Mouse (Mus musculus) kidney, postnatal 10 days (tissue): ENCODE data around the gene Hrk.

ENCODE experiments used
- DNase-seq: peaks from one replicate; pipeline ENCODE4 v3.0.0; 2021; ENCODE audit warnings: mixed read lengths

Hrk gene

GRCm38 (mm10) chr5:118165462-118165861 lies 1.0 kb downstream of the Hrk start:
- DNase-seq: no peak

DNA sequence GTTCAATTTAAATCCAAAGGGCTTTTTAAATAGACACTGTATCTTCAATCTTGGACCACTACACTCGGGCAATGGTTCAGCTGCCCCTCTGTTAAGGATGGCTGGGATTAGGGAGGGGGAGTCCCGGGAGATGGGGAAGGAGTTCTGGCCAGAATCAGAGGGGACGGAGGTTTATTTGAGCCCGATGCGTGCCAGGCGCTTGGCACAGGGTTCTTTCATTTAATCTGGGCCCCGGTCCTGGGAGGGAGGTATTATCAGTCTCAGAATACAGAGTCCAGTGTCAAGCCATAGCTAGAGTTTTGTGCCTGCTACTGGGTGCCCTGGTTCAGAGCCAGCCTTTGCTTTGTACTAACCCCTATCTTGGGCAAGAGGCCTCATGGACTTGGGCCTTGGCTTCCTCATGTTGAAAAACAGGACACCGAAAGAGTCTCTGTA lies 3.1 kb downstream of the Hrk start:
- DNase-seq: no peak

DNA sequence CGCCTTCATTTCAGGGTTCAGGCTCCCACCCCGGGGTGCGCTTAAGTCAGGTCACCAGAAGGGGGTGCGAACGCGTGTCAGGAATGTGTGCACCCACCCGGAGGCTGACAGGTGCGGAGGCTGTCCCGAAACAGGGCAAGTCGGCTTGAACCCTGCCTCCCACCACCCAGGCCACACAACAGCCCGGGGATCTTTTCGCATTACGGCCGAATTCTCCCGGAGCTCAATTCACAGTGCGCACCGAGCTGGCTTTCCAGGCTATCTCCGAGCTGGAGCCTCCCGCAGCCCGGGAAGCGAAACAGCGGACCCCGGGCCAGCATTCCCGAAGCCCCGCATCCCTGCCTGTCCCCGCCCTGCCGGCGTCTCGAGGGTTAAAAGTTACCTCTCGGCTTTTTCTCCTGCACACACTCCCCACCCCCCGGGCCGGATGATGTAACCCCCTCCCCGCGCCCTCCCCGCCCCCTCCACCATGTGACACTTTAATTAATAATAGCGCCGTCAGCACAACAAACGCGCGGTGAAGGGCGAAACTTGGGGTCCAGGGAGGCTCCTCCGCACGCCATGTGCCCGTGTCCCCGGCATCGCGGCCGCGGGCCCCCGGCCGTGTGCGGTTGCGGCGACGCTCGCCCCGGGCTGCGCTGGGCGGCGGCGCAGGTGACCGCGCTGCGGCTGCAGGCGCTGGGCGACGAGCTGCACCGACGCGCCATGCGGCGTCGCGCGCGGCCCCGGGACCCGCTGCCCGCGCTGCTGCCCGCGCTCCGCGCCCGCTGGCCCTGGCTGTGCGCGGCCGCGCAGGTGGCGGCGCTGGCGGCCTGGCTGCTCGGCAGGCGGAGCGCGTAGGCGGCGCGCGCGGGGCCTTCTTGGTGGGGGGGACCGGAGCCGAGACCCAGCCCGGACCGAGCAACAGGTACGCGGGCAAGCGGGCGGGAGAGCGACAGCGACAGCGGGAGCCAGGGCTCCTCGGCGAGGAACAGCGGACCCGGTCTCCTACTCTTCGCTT lies 5.1 kb downstream of the Hrk start:
- peak; percentile 32 for DNase-seq

DNA sequence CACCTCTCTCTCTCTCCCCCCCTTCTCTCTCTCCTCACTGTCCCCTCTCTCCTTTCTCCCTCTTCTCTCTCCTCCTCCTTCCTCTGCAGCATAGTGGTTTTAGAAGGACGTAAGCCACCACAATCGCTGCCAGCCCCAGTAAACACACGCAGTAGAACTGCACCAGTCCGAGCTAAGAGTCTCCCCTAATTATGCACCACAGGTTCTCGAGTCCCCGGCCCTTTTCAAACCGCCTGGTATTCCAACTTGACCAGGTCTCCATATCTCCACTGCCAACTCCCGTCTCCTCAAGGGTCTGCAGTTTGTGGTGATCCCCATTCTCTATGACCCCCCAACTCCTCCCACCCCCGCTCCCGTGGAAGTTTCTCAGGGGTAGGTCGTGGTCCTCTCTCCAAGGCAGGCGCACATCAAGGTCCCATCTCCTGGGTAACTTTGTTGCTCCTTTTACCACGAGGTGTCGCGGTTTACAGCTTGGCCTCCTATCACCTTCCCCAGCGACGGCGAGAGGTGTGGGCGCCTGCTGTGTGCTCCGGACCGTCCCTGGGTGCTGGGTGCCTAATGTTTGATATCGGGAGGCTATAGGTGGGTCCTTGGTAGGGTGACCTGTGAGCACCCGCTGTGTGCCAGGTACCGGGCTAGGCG lies 6.6 kb downstream of the Hrk start:
- DNase-seq: peak; percentile 46

DNA sequence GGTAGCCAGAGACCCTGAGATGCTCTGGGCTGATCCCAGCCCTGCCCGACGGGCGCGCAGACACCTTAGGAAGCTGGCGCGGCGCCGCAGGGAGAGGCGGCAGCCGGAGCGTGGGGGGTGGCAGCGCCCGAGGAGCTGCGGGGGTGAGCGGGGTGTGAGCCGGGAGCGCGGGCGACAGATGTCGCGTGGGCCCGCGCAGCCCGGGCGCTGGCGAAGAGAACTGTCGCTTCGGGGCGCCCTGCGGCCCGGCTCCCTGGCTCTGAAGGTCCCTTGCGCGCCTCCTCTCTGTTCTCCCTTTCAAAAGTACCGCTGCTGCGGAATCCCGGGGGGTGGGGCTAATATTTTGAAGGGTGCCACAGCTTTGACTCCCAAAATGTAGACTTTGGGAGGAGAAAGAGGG lies 7.2 kb downstream of the Hrk start:
- peak; percentile 18 for DNase-seq

GRCm38 (mm10) chr5:118172078-118172723 lies 7.8 kb downstream of the Hrk start:
- no peak for DNase-seq

DNA sequence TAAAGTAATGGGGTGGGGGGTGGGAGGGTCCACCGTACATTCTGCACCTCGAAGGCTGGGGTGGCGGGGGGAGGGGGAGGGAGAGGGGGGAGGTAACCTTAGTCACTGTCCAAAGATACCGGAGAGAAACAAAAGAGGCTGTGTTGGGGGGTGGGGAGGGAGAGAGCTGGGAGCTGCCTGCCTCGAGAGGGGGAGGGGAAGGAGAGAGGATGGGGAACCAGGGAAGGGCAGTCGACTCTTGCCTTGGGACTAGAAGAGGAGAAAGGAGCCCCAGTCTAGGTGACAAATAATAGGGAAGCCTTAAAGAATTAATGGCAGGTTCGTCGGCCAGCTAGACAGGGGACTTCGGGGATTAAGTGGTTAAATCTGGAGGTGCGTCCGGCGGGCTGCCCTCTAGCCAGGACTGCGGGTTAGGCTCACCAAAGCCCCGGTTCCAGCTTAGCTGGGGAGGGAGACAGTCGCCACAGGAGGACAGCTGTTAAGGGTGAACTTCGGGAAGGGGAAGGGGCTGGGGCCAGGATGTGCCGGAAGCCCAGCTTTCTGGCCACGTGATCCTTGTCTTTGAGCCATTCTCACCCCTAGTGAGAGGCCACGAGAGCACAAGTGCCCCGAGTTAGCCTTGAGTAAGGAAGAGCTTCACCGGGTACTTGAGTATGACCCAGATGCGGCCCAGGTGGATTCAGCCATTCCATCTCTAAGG lies 10.0 kb downstream of the Hrk start:
- DNase-seq: no peak

GRCm38 (mm10) chr5:118175137-118175536 lies 10.7 kb downstream of the Hrk start:
- no peak for DNase-seq

DNA sequence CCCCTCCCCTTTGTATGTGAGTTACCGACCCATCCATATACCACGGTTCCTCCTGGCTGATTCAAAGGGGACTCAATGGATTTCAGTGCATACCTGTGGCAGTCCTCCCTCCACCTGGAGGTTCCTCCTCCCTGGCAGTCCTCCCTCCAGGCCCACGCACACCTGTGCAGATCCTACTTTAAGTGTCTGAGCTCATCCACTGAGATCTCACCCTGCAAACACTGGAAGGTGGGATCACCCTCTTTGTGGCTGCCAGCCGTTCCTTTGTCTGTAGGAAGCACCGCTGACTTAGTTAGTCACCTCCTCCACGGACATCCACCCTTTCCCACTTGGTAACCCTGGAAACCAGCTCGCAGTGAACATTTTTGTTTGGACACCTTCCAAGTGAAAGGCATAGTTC lies 13.2 kb downstream of the Hrk start:
- DNase-seq: no peak

DNA sequence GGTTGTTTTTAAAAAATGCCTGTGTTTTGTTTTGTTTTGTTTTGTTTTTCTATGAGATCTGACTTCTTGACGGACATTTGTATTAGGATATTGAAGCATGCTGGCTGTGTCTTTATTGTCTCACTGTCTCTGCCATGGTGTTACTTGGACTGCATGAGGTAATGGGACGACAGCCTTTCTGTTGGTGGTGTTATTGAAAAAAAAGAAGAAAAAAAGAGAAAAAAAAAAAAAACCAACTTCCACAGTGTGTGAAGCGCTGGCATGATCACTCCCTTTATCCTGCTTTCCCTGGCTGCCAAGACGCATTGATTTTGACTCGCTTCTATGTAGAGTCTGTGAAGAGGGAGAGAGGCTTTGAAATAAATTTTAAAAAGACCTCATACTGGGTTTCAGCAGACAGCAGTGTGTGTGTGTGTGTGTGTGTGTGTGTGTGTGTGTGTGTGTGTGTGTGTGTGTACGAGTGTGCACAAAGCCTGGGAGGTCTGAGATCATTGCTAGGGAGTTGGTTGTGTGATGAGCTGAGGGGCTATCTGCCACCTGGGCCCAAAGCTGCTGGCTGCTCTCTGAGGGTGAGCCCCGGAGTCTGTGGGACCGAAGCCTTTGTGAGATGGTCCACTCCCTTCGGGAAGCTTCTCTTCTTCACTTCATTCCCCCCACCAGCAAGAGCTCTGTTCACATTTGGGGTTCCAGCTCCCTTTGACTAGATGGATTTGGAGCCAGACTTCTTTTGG lies 22.6 kb downstream of the Hrk start:
- DNase-seq: no peak

- DNase-seq: no peak
Observed at GRCm38 (mm10) chr5:118188356-118188755, 23.9 kb downstream of the Hrk start.

DNA sequence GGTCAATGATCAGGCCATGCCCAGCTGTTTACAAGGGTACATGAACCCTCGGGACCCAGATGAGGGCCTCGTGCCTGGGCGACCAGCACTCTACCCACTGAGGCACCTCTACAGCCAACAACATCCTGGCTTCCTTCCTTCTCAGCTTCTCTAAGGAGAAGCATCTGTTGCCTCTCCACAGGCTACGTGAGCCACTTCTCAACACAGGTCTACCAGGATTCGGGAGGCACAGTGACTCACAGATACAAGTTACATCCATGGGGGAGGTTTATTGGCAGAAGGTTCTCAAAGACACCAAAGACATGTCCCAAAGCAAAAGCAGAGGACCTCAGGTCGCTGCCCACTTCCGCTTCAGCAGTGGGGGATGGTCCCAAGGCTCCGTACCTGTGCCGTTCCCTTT lies 26.0 kb downstream of the Hrk start:
- DNase-seq: no peak

- DNase-seq: no peak
Observed at GRCm38 (mm10) chr5:118192221-118192620, 27.8 kb downstream of the Hrk start.

DNA sequence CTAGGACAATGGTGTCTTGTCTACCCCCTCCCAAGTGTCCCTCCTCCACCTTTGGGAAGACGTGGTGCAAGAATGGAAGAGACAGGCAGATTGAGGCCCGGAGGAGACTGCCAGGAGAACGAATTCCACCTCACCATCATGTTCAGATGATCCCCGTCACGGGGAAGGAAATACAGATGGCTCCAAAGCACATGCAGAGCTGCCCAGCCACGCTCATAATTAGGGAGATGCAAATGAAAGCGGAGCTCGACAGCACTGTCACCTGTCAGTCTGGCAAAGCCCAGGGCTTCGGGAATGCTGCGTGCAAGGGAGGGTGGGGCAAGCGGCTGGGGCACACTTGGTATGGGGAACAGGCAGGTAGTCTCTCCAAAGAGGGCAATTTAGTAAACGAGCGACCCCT lies 33.0 kb downstream of the Hrk start:
- no peak for DNase-seq

DNA sequence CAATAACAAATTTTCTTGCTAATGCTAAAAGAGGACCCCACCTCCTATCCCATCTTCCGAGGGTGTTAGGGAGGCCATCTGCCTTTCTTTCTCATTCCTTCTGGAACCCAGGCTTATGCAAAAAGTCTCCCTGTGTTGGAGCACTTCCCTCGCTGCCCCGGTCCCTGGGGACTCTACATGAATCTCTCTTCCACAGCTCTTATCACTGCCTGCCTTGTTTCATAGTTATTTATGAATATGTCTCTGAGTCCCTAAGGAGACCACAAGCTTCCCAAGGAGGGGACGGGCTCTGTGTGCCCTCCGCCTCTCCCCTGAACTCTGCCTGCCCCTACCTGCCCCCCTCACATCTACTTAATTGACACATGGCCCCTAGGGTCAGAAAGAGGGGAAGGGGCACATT lies 35.2 kb downstream of the Hrk start:
- DNase-seq: no peak

DNA sequence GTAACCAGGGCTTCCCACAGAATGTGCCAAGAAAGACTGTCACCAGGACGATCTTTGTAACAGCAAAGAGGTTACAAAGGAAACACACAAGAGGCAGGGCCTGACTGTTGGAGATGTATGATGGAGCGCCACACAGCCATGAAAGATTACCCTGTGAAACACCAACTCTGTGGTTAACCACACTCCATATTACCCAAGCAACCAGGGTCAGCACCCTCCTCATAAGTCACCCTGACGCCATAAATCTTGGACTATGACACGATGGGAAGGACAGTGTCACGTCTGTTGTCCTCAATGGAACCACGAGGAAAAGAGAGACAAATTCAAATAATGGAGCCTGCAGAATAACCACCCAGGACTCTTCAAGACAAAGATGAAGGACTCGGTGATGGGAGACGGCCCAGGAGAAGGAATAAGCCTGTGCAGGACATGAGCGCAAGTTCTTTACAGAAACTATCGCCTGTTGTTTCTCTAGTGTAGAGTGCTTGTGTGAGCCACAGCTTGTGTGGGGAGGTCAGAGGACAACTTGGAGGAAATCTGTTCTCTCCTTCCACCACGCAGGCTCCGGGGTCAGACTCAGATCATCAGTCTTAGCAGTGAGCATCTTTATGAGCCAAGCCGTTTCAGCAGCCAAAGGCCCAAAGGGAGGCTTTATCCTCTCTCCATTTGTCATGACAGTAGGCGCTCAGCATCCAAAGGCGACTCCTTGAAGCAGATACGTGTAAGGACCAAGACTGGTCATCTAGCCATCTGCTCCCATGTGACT lies 40.4 kb downstream of the Hrk start:
- DNase-seq: peak; percentile 74

DNA sequence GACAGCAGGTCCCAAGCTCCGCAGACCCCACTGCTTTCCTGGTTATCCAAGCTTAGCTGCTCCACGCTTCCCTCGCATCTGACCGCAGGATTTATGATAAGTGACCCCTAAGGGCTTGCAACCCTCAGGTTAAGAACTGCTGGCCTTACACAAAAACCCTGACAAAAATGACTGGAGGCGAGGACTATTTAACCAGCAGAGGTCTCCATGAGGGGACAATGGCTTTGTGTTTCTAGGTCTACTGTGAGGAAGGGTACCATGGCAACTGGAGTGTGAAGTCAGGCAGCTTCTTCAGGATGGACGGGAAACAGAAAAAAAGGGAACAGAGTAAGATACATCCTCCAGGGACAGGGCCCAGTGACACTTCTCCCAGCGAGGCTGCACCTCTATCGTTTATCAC lies 41.4 kb downstream of the Hrk start:
- DNase-seq: no peak

GRCm38 (mm10) chr5:118214012-118214411 lies 49.6 kb downstream of the Hrk start:
- no peak for DNase-seq

- DNase-seq: peak; percentile 74
Observed at GRCm38 (mm10) chr5:118214418-118215154, 50.1 kb downstream of the Hrk start.

DNA sequence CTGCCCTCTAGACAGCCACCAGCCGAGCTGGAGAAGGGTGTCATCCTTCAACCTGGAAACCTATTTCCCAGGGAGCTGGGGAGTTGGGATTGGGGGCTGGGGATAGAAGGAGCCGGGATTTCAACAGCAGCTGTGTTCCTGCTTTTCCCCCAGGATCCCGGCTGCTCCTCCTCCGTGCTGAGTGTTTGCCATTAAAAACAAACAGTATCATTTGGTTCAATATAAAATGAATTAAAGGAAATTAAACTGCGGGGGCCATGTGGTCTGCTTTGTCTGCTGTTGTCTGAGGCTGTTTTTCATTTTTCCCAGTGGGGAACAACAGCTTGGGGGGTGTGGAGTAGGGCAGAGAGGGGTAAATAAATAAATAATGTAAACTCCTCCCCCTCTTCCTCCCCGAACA lies 53.0 kb downstream of the Hrk start:
- DNase-seq: peak; percentile 54
